8 mouse cellular contexts compared by ENCODE assay signal in the genomic region with DNA sequence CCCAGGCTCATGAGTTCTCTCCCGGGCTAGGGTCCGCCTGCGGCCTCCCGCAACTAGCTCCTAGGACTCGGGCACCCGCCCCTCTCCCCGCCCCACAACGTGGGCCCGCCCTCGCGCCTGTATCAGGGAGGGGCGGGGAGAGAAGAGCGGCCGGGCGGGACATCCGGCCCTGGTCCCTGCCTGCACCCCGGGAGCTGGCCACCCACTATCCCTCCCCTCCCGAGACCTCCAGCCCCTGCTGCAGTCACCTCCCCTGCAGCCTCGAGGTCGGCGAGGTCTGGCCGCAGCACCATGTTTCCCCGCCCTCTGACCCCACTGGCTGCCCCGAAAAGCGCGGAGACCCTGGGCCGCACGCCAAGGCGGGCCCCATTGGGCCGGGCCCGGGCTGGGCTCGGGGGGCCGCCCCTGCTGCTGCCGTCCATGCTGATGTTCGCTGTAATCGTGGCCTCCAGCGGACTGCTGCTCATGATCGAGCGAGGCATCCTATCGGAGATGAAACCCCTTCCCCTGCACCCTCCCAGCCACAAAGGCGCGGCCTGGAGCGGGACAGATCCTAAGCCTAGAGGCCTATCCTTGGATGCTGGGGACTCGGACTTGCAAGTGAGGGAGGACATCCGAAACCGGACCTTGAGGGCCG. TPM values are rescaled to one million over a fixed set of nuclear protein-coding genes. Genes with fewer than 3 reads are reported as not detected.
DNase-seq lines count a peak whose midpoint lies in the region; ATAC-seq and TF ChIP-seq lines count a peak whose summit lies in the region.

Chst14 (plus strand) TSS at position 136 of the 637 bp plus-strand sequence.

- no peaks in the 10 kb centered on the region for H3K9me3 ChIP-seq in E14TG2a.4 (ENCODE audit: low read length)
- no peaks in the 10 kb centered on the region for H3K9me3 ChIP-seq in embryonic facial prominence, embryonic 14.5 days (ENCODE audit: control insufficient read depth, low read length)
- H3K9me3 ChIP-seq in heart, embryonic 11.5 days (replicated peaks; ENCODE audit: control insufficient read depth, low read length) = no peaks in the 10 kb centered on the region
- H3K9me3 ChIP-seq in neural tube, embryonic 13.5 days = no peaks in the 10 kb centered on the region

- H3K36me3 ChIP-seq in E14TG2a.4 (ENCODE audit: insufficient read depth, low read length) = peaks cover 12% of the 10 kb centered on the region
- 0 out of 2 replicates have a peak, but pooled peaks cover 17% of the 10 kb centered on the region for H3K36me3 ChIP-seq in embryonic facial prominence, embryonic 14.5 days (ENCODE audit: control insufficient read depth, insufficient read depth, low read length)
- no peaks in the 10 kb centered on the region; the same call in 1 of the 2 replicates for H3K36me3 ChIP-seq in heart, embryonic 11.5 days (ENCODE audit: control insufficient read depth, insufficient read depth, low read length)
- peaks cover 26% of the 10 kb centered on the region for H3K36me3 ChIP-seq in neural tube, embryonic 13.5 days

- H3K27me3 ChIP-seq in E14TG2a.4 (ENCODE audit: insufficient read depth, low read length) = peaks cover 55% of the 10 kb centered on the region
- no peaks in the 10 kb centered on the region for H3K27me3 ChIP-seq in embryonic facial prominence, embryonic 14.5 days (replicated peaks; ENCODE audit: control insufficient read depth, insufficient read depth, low read length)
- no peaks in the 10 kb centered on the region for H3K27me3 ChIP-seq in heart, embryonic 11.5 days (ENCODE audit: control insufficient read depth, insufficient read depth, low read length)
- H3K27me3 ChIP-seq in neural tube, embryonic 13.5 days = no peaks in the 10 kb centered on the region

- peak within 1 kb of the TSS; percentile 84 for H3K4me3 ChIP-seq in E14TG2a.4 (replicated peaks; ENCODE audit: low read length)
- peak within 1 kb of the TSS; percentile 94 for H3K4me3 ChIP-seq in bone marrow, adult 2 months (replicated peaks; ENCODE audit: control insufficient read depth, low read depth, low read length)
- peak within 1 kb of the TSS; percentile 62 for H3K4me3 ChIP-seq in embryonic facial prominence, embryonic 14.5 days (ENCODE audit: low read depth, low read length)
- H3K4me3 ChIP-seq in heart, embryonic 11.5 days (ENCODE audit: low read depth, low read length) = peak within 1 kb of the TSS; percentile 74
- peak within 1 kb of the TSS; percentile 79 for H3K4me3 ChIP-seq in lung, adult 2 months (replicated peaks; ENCODE audit: extremely low read depth, low read depth, low read length)
- peak within 1 kb of the TSS; percentile 64 for H3K4me3 ChIP-seq in neural tube, embryonic 13.5 days

- no peak within 1 kb of the TSS for H3K27ac ChIP-seq in bone marrow, adult 2 months (ENCODE audit: control insufficient read depth, insufficient read depth, low read depth, low read length, poor library complexity)
- H3K27ac ChIP-seq in embryonic facial prominence, embryonic 14.5 days (replicated peaks; ENCODE audit: low read depth, low read length) = peak within 1 kb of the TSS; percentile 25
- peak within 1 kb of the TSS; percentile 70 for H3K27ac ChIP-seq in heart, embryonic 11.5 days (ENCODE audit: low read depth, low read length)
- H3K27ac ChIP-seq in neural tube, embryonic 13.5 days (replicated peaks) = no peak within 1 kb of the TSS

- DNase-seq in embryonic facial prominence, embryonic 14.5 days (ENCODE audit: low spot score) = peak; percentile 91
- peak; percentile 69 for DNase-seq in kidney, adult 9 months
- DNase-seq in lung, adult 2 months = peak; percentile 77
- DNase-seq in thymus, adult 18-20 months = peak; percentile 56

- under 1% methylated on average over 47 of the region's 47 CpGs for WGBS in bone marrow, adult 2 months
- WGBS in embryonic facial prominence, embryonic 14.5 days = 1% methylated on average over 24 of the region's 47 CpGs
- under 1% methylated on average over 32 of the region's 47 CpGs for WGBS in heart, embryonic 11.5 days (ENCODE audit: insufficient replicate concordance)
- under 1% methylated on average over 43 of the region's 47 CpGs for WGBS in lung, adult 2 months
- 1% methylated on average over 46 of the region's 47 CpGs for WGBS in neural tube, embryonic 13.5 days

- peak within 1 kb of the TSS; percentile 79 for H3K9ac ChIP-seq in embryonic facial prominence, embryonic 14.5 days (ENCODE audit: low read depth, low read length)
- H3K9ac ChIP-seq in heart, embryonic 11.5 days (ENCODE audit: low read depth, low read length) = peak within 1 kb of the TSS; percentile 88
- peak within 1 kb of the TSS; percentile 83 for H3K9ac ChIP-seq in neural tube, embryonic 13.5 days

- ATAC-seq in embryonic facial prominence, embryonic 14.5 days (ENCODE audit: low read depth) = peak; percentile 96
- peak; percentile 91 for ATAC-seq in heart, embryonic 11.5 days (replicated peaks; ENCODE audit: insufficient number of reproducible peaks, low FRiP score, low TSS enrichment)
- ATAC-seq in neural tube, embryonic 13.5 days (ENCODE audit: low read depth) = peak; percentile 87

- peak; percentile 59; the same call in 1 of the 2 replicates for TF ChIP-seq POLR2A in bone marrow, adult 2 months (IDR thresholded peaks at IDR 0.05; ENCODE audit: borderline replicate concordance, control insufficient read depth, low read depth, low read length)
- peak; percentile 70; the same call in 1 of the 2 replicates for TF ChIP-seq POLR2A in lung, adult 2 months (IDR thresholded peaks at IDR 0.05; ENCODE audit: borderline replicate concordance, extremely low read depth, low read depth, low read length)

- peak within 1 kb of the TSS; percentile 87 for H3K4me2 ChIP-seq in embryonic facial prominence, embryonic 14.5 days (ENCODE audit: low read depth, low read length)
- peak within 1 kb of the TSS; percentile 97 for H3K4me2 ChIP-seq in heart, embryonic 11.5 days
- peak within 1 kb of the TSS; percentile 92 for H3K4me2 ChIP-seq in neural tube, embryonic 13.5 days

- H3K4me1 ChIP-seq in E14TG2a.4 (replicated peaks; ENCODE audit: low read depth, low read length) = peaks cover 26% of the 10 kb centered on the region
- H3K4me1 ChIP-seq in bone marrow, adult 2 months (ENCODE audit: control insufficient read depth, insufficient read depth, low read length) = peaks cover 2% of the 10 kb centered on the region; the same call in 1 of the 2 replicates
- peaks cover 25% of the 10 kb centered on the region for H3K4me1 ChIP-seq in embryonic facial prominence, embryonic 14.5 days (ENCODE audit: control insufficient read depth, insufficient read depth, low read length)
- peaks cover 23% of the 10 kb centered on the region for H3K4me1 ChIP-seq in heart, embryonic 11.5 days (ENCODE audit: control insufficient read depth, insufficient read depth, low read length)
- peaks cover 10% of the 10 kb centered on the region for H3K4me1 ChIP-seq in lung, adult 2 months (ENCODE audit: control insufficient read depth, insufficient read depth, low read length)
- H3K4me1 ChIP-seq in neural tube, embryonic 13.5 days (replicated peaks) = peaks cover 35% of the 10 kb centered on the region

- no peak for TF ChIP-seq CTCF in E14TG2a.4 (conservative IDR thresholded peaks at IDR 0.05; ENCODE audit: low read length)
- TF ChIP-seq CTCF in bone marrow, adult 2 months (IDR thresholded peaks at IDR 0.05; ENCODE audit: control insufficient read depth, insufficient read depth, low read length) = no peak
- no peak for TF ChIP-seq CTCF in lung, adult 2 months (IDR thresholded peaks at IDR 0.05; ENCODE audit: insufficient read depth, low read length)

RNA-seq across cellular contexts. Expression of gene Chst14, which starts in this region (rescaled TPM):
- 1.1 and 2.3 TPM in 2 replicates for polyA plus RNA-seq in bone marrow, adult 2 months (2011; ENCODE audit: insufficient read depth, insufficient read length, low replicate concordance, missing spikeins)
- polyA plus RNA-seq in embryonic facial prominence, embryonic 14.5 days (2014; fragmentation: Nextera tagmentation; extraction: Ambion mirVana) = 51.3 and 56.0 TPM in 2 replicates
- polyA plus RNA-seq in heart, embryonic 11.5 days (2014; fragmentation: Nextera tagmentation; extraction: Ambion mirVana) = 19.6 and 22.3 TPM in 2 replicates
- 22.3 and 28.4 TPM in 2 replicates for polyA plus RNA-seq in lung, adult 2 months (2012; rRNA removed)
- 10.4 TPM in 2 replicates for polyA plus RNA-seq in neural tube, embryonic 13.5 days (2015; fragmentation: Nextera tagmentation; extraction: Ambion mirVana)

Comparison
In these comparisons a context has a peak if more than half of its experiments do, and no peak if none do; other contexts are left out.
1. H3K27ac ChIP-seq: peak in embryonic facial prominence, embryonic 14.5 days (single experiment) and heart, embryonic 11.5 days (single experiment); none in bone marrow, adult 2 months (single experiment) and neural tube, embryonic 13.5 days (single experiment).
2. Peak in every context shown above with its lines, with median percentiles within 50 percentile points of each other: H3K4me3 ChIP-seq, ATAC-seq, DNase-seq, H3K4me2 ChIP-seq and H3K9ac ChIP-seq.